Mouse (Mus musculus) lung, embryonic 14.5 days (tissue): ENCODE results near the gene Tmem97. TPM values are rescaled to one million over a fixed set of nuclear protein-coding genes. Genes with fewer than 3 reads are reported as not detected.
A peak's percentile ranks its signal among the peaks of the same experiment; 100 is the strongest.

Experiments used
- ATAC-seq: fragments of 200-750 bp; cut with Nextera tagmentation; 2 replicates; pipeline ENCODE4 v1.8.0; 2017; ENCODE audit warnings: mild to moderate bottlenecking, moderate TSS enrichment, moderate library complexity; ENCODE audit not compliant: insufficient read depth
- DNase-seq: peaks from one replicate; pipeline ENCODE4 v3.0.0-alpha.2; 2015
- H3K27ac ChIP-seq: fragments of 300-500 bp; sonication (generic); 2 replicates; pipeline ENCODE4 v1.5.1; 2014; ENCODE audit warnings: low read depth, mild to moderate bottlenecking, moderate library complexity
- H3K27me3 ChIP-seq: fragments of 300-500 bp; sonication (generic); 2 replicates; pipeline ENCODE4 v1.6.1; 2014; ENCODE audit warnings: low read length, control low read depth; ENCODE audit not compliant: insufficient read depth
- H3K36me3 ChIP-seq: fragments of 300-500 bp; sonication (generic); 2 replicates; pipeline ENCODE4 v1.6.1; 2014; ENCODE audit warnings: control low read depth; ENCODE audit not compliant: insufficient read depth
- H3K4me1 ChIP-seq: fragments of 300-500 bp; sonication (generic); 2 replicates; pipeline ENCODE4 v1.6.1; 2014; ENCODE audit warnings: antibody characterized with exemption, control low read depth; ENCODE audit not compliant: insufficient read depth
- H3K4me2 ChIP-seq: fragments of 300-500 bp; sonication (generic); 2 replicates; pipeline ENCODE4 v1.6.1; 2014; ENCODE audit warnings: mild to moderate bottlenecking
- H3K4me3 ChIP-seq: fragments of 300-500 bp; sonication (generic); 2 replicates; pipeline ENCODE4 v1.5.1; 2014; ENCODE audit warnings: low read depth, low read length
- H3K9ac ChIP-seq: fragments of 300-500 bp; sonication (generic); 2 replicates; pipeline ENCODE4 v1.6.1; 2014
- H3K9me3 ChIP-seq: fragments of 300-500 bp; sonication (generic); 2 replicates; pipeline ENCODE4 v1.6.1; 2016; ENCODE audit warnings: low read depth, low read length, control low read depth
- CTCF ChIP-seq: IDR thresholded peaks from 2 replicates; pipeline ENCODE4 v1.5.1; 2016; ENCODE audit warnings: antibody characterized with exemption, low read depth
- WGBS: fragments of 180-500 bp; shearing (Covaris S2); extraction: QIAGEN DNeasy Blood & Tissue Kit; methylation state at CpG from one replicate; pipeline ENCODE4 v1.1.7; 2014; 5-methylcytosine and 5-hydroxymethylcytosine counted together
- polyA plus RNA-seq: library from polyadenylated mRNA; unstranded; fragments of >200 nt; fragmentation: Nextera tagmentation; extraction: Ambion mirVana; gene quantifications from 2 replicates; pipeline ENCODE4 v1.2.1, GENCODE M21; 2014

Tmem97 gene
- polyA plus RNA-seq, 1 experiment from 2014 or later: 102 TPM

GRCm38 (mm10) chr11:78549491-78549987 lies 1.0 kb downstream of the Tmem97 start:
- no peak for ATAC-seq
- H3K36me3 ChIP-seq: peaks cover 14% of the 10 kb centered on the region; the same call in 1 of the 2 replicates
- DNase-seq: no peak
- H3K27me3 ChIP-seq: no peaks in the 10 kb centered on the region
- 3% methylated on average over 5 of the region's 5 CpGs for WGBS
- H3K4me2 ChIP-seq: peak overlapping the region; percentile 76
- TF ChIP-seq CTCF: no peak
- peak overlapping the region; percentile 68 for H3K4me3 ChIP-seq
- H3K27ac ChIP-seq: no peak overlapping the region
- H3K9me3 ChIP-seq: no peaks in the 10 kb centered on the region
- peaks cover 5% of the 10 kb centered on the region for H3K4me1 ChIP-seq
- H3K9ac ChIP-seq: peak overlapping the region; percentile 78

- peaks cover 5% of the 10 kb centered on the region for H3K4me1 ChIP-seq
- peaks cover 29% of the 10 kb centered on the region for H3K36me3 ChIP-seq
- 78% methylated on average over 2 of the region's 2 CpGs for WGBS
- TF ChIP-seq CTCF: no peak
- no peak overlapping the region for H3K4me3 ChIP-seq
- H3K9me3 ChIP-seq: no peaks in the 10 kb centered on the region
- DNase-seq: no peak
- H3K9ac ChIP-seq: no peak overlapping the region
- no peak overlapping the region for H3K27ac ChIP-seq
- no peak for ATAC-seq
- no peaks in the 10 kb centered on the region for H3K27me3 ChIP-seq
- peak overlapping the region; percentile 76 for H3K4me2 ChIP-seq
Observed at GRCm38 (mm10) chr11:78547718-78548460, 2.7 kb downstream of the Tmem97 start.

GRCm38 (mm10) chr11:78545181-78545580 lies 5.4 kb downstream of the Tmem97 start:
- no peak overlapping the region for H3K27ac ChIP-seq
- 50% methylated on average over 8 of the region's 8 CpGs for WGBS
- H3K4me2 ChIP-seq: no peak overlapping the region
- H3K4me1 ChIP-seq: peaks cover 5% of the 10 kb centered on the region
- no peak for TF ChIP-seq CTCF
- no peak overlapping the region for H3K9ac ChIP-seq
- H3K36me3 ChIP-seq: peaks cover 49% of the 10 kb centered on the region
- DNase-seq: no peak
- no peak for ATAC-seq
- no peak overlapping the region for H3K4me3 ChIP-seq
- H3K9me3 ChIP-seq: no peaks in the 10 kb centered on the region
- no peaks in the 10 kb centered on the region for H3K27me3 ChIP-seq

- WGBS: 95% methylated on average over 7 of the region's 7 CpGs
- DNase-seq (no peak), ATAC-seq (0 out of 2 replicates have a peak, but pooled peaks have one; percentile 28)
- no peak overlapping the region for H3K4me2 ChIP-seq
- no peaks in the 10 kb centered on the region for H3K9me3 ChIP-seq
- TF ChIP-seq CTCF: 0 out of 2 replicates have a peak, but pooled peaks have one; percentile 2
- no peaks in the 10 kb centered on the region for H3K27me3 ChIP-seq
- no peak overlapping the region for H3K4me3 ChIP-seq
- H3K4me1 ChIP-seq: peaks cover 5% of the 10 kb centered on the region
- peaks cover 55% of the 10 kb centered on the region for H3K36me3 ChIP-seq
- no peak overlapping the region for H3K27ac ChIP-seq
- no peak overlapping the region for H3K9ac ChIP-seq
Observed at GRCm38 (mm10) chr11:78544449-78545111, 6.0 kb downstream of the Tmem97 start.

- Histone ChIP-seq H3K36me3 (peaks cover 59% of the 10 kb centered on the region), H3K27me3 (no peaks in the 10 kb centered on the region), H3K9me3 (no peaks in the 10 kb centered on the region), H3K4me2 (no peak overlapping the region), H3K9ac (no peak overlapping the region), H3K4me1 (0 out of 2 replicates have a peak, but pooled peaks cover 6% of the 10 kb centered on the region), H3K27ac (no peak overlapping the region), H3K4me3 (no peak overlapping the region)
- no peak for DNase-seq
- ATAC-seq: no peak
- WGBS: 65% methylated on average over 3 of the region's 3 CpGs
- TF ChIP-seq CTCF: no peak
Observed at GRCm38 (mm10) chr11:78540358-78540757, 10.2 kb downstream of the Tmem97 start.

GRCm38 (mm10) chr11:78536690-78537084 lies 13.9 kb downstream of the Tmem97 start:
- H3K9ac ChIP-seq: peak overlapping the region; percentile 89
- peaks cover 35% of the 10 kb centered on the region for H3K36me3 ChIP-seq
- TF ChIP-seq CTCF: no peak
- no peaks in the 10 kb centered on the region for H3K27me3 ChIP-seq
- 0 out of 2 replicates have a peak, but pooled peaks cover 12% of the 10 kb centered on the region for H3K4me1 ChIP-seq
- peak overlapping the region; percentile 80 for H3K4me3 ChIP-seq
- peak overlapping the region; percentile 85 for H3K27ac ChIP-seq
- DNase-seq (no peak), ATAC-seq (no peak)
- H3K4me2 ChIP-seq: peak overlapping the region; percentile 92
- no peaks in the 10 kb centered on the region for H3K9me3 ChIP-seq
- under 1% methylated on average over 14 of the region's 14 CpGs for WGBS
